Mouse (Mus musculus): ENCODE results near the gene Cd7.
"Not testable (repeated sequence)": the region's sequence is repeated elsewhere in the genome, so short reads cannot be mapped to it uniquely, and the experiment has no call there.

The Cd7 gene

DNA sequence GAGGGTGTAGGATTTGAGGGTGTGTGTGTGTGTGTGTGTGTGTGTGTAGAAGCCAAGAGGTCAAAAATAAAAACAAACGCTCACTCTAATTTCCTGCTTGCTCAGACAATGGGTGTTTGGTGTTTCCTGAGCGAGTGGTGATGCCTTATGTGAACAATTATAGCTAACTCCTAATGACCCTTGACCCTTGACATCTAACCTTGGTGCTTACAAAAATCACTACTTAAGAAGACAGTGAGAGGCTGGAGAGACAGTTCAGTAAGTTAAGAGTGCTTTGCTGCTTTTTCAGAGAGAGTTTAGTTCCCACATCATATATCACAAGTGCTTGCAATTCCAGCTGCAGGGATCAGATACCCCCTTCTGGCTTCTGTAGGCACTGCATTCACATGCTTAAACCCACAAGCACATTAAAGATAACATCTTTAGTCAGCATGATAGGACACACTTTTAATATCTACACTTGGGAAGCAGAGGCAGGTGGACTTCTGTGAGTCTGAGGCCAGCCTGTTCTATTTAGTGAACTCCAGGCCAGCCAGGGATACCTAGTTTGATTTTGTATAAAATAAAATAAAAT, 8.7 kb upstream of the Cd7 start:
- in situ Hi-C loops (cut with MboI, MseI), result no loop called here

DNA sequence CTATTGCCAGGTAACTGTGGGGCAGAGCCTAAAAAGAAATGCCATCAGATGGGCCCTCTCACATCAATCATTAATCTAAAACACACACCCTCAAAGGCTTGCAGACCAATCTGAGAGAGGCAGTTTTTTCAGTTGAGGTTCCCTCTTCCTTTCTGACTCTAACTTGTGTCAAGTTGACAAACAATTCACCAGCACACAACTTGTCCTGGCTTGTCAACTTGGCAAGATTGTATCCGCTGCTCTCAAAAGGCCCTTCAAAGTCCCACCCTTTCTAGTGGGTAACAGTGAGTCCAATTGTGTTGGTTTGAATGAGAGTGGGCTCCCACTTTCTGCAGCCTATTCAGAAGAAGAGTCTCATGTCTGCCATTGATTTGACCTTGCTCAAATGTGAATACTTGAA, 6.1 kb upstream of the Cd7 start:
- in situ Hi-C loops (cut with MboI, MseI), result no loop called here

DNA sequence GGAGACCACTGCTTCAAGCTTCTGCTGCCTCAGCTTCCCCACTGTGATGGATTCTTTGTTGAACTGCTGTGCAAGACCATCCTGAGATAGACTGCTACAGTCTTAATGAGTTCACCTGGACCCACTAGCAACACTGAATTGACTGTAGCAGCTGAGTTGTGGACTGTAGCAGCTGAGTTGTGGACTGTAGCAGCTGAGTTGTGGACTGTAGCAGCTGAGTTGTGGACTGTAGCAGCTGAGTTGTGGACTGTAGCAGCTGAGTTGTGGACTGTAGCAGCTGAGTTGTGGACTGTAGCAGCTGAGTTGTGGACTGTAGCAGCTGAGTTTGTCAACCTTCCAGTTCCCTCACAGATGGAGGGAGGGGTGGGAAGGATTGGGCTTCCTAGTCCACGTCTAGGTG, 3.8 kb upstream of the Cd7 start:
- in situ Hi-C loops (cut with MboI, MseI), result not testable (repeated sequence)

DNA sequence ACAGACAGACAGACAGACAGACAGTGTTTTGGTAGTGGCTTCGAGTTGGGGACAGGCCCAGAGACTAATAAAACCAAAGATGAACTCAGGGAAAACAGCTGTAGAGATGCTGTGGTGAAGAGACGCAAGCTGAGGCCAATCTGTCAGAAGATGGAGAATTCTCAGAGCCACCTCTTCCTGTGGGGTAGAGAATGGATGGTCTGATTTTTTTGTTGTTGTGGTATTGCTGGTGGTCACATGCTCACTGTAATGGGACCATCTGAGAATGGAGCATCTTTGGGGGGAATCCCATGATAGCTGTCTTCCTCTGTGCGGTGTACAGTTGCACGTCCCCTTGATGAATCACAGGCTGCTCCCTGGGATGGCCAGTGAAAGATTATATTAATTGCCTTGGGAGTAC, 3.3 kb upstream of the Cd7 start:
- in situ Hi-C loops (cut with MboI, MseI), result no loop called here

DNA sequence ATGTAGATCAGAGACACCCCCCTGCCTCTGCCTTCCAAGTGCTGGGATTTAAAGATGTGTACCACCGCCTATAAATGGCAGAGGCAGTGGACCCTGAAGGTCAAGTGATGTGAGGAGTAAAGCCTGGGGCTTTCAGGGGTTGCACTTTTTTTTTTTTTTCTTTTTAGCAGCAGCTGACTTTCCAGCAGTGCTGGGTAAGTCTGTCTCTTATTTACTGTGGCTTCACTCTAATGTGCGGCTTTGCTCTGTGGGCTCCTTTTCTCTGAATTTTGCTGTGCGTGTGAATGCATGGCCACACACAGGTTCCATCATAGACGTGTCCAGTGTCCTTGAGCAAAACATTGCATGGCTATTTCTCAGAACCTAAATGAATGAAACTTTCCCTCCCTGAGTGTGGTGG, 2.4 kb upstream of the Cd7 start:
- in situ Hi-C loops (cut with MboI, MseI), result no loop called here

DNA sequence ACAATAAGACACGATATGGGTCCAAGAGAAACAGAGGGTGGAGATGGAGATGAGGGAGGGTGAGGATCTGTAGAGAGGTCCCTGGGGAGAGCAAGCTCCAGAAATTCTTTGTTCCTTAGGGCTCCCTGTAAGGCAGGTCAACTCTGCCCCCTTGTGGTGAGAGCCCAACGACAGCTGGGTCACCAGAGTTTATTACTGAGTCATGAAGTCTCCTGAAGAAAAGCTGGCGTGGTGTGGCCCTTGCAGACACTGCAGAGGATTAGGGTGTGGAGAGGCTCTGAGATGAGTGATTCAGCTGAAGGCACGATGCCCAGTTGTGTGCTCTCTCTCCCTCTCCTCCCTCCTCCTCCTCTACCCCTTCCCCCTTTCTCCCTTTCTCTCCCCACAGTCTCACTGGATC, 2.0 kb upstream of the Cd7 start:
- in situ Hi-C loops (cut with MboI, MseI), result no loop called here

DNA sequence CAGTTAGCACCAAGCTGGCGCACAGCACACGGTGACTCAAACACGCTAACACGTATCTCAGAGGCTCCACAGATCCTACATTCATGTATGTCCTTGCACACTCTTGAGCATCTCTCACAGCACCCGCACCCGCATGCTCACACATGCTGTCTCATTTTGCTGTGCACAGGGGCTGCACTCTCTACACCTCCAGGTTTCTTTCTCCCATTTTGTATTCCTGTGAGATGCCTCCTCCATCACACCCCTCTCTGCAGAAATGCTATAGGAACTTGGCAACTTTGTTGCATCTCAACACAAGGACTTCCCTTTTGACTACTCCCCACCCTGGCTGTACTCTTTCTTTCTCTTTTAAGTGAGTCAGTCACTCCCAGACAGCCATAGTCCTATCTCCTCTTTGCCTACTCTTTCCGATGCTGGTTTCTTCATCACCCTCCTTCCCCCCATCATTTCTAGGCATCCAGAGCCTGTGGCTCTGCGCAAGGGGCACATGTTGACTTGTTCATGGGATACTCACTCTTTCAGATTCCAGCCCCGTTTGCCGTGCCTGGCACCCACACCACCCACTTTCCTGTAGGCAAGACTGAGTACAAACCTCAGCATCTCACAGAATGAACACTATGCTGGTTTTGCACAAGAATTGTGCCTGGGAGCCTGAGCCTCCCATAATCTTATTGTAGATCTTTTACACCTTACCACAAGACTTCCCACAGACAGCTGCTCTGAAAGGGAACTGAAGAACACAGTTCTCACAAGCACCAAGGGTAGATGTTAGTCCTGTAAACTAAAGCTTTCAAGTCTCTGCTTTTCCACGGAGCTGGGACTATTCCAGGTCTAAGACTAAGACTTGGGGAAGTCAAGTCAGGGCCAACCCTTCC, 615 bp downstream of the Cd7 start:
- in situ Hi-C loops (cut with MboI, MseI), result loop anchor here (5.0 kb wide), 1 partner anchor 86 kb away; no protein-coding TSS in a partner anchor

DNA sequence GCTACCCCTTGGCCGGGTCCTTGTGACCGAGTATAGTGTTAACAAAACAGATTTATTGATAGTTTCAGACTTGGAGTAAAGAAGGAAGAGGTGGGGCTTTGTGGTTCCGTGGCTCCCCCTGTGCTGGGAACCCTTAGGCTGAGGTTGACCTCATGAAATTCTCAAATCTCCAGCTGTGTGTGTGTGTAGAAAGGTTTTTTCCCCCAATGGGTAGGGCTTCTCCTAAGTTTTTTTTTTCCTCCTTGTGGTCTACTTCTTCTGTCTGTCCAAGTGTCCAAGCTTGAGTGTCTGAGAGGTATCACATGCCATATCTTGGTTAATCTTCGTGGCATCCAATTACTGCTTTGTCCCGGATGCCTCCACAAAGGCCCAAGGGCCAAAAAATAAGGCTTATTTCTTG, 6.1 kb downstream of the Cd7 start:
- in situ Hi-C loops (cut with MboI, MseI), result loop anchor here (5.0 kb wide), 1 partner anchor 36 kb away; no protein-coding TSS in a partner anchor

DNA sequence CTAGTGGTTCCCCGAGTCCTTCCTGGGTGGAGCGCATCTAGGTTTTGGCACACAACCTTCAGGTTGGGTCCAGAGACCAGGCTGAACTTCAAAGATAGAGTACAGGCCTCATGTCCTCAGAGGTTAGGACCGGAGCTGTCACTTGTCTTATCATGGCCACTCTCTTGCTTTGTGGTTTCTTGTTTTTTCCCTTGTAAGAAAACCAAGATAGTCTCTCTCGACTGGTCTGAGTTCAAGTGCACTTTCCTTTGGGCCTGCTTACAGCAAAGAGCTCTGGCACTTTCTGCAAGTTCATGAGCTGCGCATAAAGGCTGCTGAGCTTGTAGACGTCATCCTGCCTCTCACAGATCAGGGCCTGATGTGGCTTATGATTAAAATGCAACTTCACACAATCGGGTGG, 12.0 kb downstream of the Cd7 start:
- in situ Hi-C loops (cut with MboI, MseI), result no loop called here

DNA sequence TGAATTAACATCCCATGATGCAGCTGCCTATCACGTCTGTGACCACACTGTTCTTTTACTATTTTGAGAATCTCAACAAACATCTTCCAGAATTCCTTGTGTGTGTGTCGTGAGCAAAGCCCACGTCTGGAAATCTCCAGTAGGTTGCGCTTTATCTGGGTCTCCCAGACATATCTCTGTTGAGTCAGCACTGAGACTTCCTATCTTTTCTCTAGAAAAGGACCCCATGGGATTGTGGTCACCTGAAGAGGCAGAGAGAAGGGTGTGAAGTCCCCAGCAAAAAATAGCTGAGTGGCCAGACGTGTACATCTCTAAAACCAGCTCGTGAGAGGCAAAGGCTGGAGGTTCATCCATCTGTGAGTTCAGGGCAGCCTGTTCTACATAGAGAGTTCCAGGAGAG, 15.1 kb downstream of the Cd7 start:
- in situ Hi-C loops (cut with MboI, MseI), result no loop called here

DNA sequence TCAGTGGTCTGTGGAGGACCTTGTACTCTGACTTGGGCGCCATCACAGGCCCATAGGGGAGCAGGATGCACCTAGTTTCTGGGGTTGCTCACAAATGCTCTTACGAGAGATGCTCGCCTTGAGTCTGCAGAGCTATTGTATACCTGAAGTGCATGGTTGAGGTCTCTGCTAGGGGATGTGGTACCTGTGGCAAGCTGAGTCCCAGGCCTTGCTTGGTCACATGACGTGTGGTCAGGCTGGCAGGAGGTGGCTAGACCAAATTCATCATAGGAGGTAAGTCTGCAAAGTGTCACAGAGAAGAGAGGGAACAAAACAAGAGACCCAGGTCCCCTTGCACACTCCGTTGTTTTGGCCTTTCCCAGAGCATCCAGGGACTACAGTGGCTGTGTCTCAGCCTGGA, 19.7 kb downstream of the Cd7 start:
- in situ Hi-C loops (cut with MboI, MseI), result no loop called here

DNA sequence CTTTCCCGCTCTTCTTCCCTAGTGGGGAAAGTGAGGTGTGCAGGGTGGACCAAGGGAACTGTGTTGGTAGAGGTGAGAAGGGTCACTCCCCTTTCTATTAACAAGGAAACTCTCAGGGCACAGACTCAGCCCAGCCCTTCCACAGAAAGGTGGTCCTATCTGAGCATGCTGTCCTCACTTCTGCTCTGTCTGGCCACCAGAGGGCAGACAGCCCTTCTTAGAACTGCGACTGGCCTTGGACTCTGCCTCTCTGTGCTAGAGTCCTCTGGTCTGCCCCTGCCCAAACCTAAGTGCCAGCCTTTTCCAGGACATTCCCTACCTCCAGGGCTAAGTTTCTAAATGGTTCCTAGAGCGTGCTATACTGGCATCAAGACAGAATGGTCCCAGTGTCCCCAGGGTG, 21.5 kb downstream of the Cd7 start:
- in situ Hi-C loops (cut with MboI, MseI), result no loop called here

DNA sequence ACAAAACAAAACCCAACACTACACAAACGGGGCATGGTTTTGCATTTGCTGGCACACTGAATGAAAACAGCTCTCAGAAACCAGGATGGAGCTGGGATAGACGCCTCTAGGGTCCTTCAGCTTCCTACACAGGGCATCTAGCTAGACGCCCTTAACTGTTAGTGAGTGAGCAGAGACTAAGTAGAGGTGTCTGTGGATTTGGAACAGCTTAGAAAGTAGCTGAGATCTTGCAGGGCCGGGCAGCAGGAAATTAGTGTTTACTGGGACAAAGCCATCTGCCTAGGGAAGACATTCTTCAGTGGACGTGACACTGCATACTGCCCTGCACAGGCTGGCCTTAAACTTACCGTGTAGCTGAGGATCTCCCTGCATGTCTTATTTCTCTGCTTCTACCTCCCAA, 23.7 kb downstream of the Cd7 start:
- in situ Hi-C loops (cut with MboI, MseI), result no loop called here

DNA sequence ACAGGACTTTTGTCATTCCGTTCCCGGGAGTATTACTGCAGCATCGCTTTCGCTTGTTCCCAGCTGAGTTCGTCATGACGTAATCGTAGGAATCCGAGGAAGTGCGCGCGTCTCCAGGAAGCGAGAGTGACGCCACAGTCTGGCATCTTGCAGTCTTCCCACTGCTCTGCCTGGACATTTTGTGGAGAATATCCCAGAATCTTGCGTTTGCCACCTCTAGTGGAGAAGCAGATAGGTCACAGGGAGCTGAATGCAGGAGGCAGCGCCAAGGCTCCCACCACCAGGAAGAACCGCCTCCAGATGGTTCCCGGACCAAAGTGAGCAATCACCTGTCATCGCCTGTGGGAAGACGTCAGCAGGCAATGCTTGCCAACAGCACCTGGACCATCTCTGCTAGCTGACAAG, 24.3 kb downstream of the Cd7 start:
- in situ Hi-C loops (cut with MboI, MseI), result no loop called here

DNA sequence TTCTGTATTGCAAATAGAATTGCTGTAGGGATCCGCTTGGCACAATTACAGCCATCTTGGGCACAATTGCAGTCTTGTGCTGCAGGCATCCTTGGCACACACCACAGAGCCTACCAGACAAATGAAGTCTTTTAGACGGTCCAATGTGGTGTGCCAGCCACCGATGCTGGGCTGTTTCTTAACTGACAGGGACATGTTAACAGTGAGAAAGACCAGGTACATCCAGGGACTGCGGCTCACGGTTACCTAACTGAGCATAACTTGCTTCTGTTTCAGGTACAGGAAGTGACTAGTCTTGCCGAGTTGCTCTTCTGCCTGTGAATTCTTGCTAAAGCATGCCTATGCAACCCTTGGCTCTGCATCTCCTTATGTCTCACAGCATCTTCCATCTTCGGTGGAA, 25.6 kb downstream of the Cd7 start:
- in situ Hi-C loops (cut with MboI, MseI), result no loop called here

DNA sequence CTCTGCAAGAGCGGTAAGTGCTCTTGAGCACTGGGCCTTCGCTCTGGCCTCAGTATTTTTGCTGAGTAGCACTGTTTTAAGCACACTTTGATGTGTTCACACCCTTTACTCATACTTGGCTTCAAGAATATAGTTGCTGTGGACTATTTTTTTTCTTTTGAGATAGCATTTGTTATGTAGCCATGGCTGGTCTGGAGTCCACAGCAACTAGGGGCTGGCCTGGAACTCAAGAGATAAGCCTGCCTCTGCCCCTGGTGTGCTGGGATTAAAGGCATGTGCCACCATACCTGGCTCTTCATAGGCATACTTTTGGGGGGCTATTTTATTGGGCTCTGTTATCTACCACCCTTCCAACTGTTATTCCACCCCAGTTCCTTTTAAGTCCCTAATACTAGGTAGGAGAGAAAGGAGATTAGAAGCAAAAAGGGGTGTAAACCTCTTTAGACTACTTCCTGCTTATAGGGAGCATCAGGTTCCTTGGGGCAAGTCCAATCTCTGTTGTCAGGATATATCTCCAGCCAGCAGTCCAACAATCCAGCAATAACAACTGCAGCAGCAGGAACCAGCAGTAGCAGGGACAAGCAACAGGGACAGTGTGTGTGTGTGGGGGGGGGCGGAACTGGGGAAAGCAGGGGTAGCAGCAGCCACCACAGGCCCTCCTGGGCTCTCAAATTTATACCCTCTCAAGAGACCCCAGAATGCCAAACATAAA, 29.0 kb downstream of the Cd7 start:
- in situ Hi-C loops (cut with MboI, MseI), result no loop called here

DNA sequence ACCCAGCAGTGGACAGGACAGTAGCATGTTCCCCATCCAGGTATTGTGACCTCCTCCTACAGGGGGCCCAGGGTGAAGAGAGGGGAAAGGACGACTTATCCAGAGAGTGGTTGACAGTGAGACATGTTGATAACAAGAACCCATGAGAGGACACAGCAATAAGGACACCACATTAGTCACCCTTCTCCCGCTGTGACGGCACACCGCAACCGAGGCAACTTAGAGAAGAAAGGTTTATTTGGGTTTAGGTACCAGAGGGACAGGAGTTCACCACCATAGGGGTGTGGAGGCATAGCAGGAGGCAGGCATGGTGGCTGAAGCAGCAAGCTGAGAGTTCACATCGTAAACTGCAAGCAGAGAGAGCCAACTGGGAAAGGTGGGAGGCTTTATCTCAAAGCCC, 33.0 kb downstream of the Cd7 start:
- in situ Hi-C loops (cut with MboI, MseI), result no loop called here

DNA sequence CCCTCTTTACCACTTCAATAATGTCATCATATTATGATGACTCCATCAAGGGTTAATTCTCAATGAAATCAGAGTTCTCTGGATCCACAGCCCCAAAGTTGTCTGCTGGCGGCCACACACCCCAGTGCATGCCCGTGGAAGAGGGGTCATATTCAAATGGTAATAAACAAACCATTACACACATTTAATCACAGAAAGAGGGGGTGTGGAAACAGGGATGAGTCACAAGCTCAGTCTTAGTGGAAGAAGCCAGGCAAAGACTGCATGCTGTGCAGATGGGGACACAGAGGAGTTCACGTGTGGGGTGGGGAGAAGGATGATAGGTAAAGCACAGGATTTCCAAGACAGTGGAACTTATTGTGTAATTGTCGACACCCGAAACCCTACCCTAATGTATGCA, 34.9 kb downstream of the Cd7 start:
- in situ Hi-C loops (cut with MboI, MseI), result no loop called here

DNA sequence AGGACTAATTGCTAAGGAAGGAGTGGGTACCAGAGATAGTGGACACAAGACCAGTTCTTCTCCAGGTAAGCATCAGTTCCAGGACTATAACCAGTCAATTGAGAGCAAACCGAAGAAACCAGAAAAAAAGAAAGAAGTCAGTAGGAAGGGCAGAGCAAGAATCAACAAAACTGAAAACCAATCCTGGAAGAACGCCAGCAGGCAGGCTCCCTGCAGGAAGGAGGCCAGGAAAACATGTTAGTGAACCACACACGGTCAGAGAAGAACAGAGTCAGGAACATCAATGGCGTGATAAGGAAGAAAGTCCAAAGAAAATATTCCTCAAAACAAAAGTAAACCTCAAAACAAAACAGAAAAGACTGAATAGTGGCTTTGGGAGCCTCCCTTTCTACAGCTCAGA, 37.3 kb downstream of the Cd7 start:
- in situ Hi-C loops (cut with MboI, MseI), result no loop called here

DNA sequence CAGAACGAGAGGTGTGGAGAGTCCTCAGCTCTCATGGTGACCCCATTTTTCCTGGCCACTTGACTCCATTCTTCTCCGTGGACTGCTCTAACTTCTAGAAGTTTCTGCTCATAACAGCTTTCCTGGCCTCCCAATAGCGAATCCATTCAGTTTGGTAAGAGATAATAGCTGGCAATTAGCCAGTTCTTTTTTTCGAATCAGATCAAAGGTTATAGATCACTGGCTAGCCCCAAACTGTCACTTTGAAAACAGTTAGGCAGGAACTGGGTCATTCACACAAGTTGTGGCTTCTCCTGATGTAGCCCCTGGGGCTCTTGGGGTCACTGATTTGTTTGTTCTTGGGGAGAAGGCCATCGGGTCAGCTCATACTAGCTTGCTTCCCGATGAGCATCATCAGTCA, 44.5 kb downstream of the Cd7 start:
- in situ Hi-C loops (cut with MboI, MseI), result loop anchor here (5.0 kb wide), 1 partner anchor 38 kb away; no protein-coding TSS in a partner anchor

DNA sequence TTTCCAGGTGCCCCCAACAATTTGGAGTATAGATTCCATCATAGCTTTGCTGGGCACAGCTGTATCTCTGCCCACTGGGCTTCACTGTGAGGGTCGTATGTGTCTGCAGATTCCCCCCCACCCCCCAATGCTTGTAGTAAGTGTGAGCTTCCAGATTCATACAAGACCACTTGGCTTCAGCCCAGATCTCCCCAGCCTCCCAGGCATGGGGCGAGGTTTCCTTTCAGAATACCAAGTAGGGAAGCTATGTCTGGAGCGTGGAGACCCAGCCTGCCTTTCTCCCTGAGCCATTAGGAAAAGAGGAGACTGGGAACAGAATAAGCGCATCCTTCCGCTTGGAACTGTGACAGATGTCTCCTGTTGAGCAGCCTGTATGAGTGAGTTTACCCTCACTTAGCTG, 45.6 kb downstream of the Cd7 start:
- in situ Hi-C loops (cut with MboI, MseI), result no loop called here

DNA sequence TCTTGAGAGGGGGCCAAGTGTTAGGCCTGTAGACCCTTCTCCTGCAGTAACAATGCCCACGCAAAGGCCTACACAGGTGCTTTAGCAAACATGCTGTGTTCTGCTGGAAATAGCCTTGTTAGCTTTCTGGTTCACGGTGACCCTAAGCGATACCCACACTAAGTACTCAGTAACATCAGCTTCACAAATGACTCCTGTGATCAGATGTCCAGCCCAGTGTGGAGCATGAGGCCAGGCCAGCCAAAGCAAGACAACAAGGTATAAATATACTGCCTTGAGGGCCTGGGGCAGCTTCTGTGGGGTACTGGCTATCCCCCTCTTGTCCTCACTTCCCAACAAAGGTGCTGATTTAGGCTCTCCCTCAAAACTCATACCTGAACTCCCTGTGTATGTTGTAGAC, 46.1 kb downstream of the Cd7 start:
- in situ Hi-C loops (cut with MboI, MseI), result no loop called here

DNA sequence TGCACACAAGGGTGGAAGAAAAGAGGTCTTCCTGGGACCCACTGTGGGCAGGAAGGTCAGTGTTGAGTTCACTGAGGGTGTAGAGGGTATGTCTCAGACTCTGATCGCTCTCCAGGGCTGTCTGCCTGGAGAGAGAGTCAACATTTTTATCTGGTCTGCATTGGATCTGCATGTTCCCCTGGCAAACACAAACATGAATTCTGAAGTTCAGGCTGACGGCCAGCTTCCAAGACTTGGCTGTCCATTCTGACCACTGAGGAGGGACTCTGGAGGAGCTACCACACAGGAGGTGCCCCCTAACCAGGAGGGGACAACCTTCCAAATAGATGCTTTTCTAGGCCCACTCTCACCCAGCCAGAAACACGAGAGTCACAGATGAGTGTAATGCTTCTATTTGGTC, 47.4 kb downstream of the Cd7 start:
- in situ Hi-C loops (cut with MboI, MseI), result no loop called here
